Mouse (Mus musculus) adrenal gland, postnatal 0 days (tissue): ENCODE results near the gene Cd72. TPM values are rescaled to one million over a fixed set of nuclear protein-coding genes. Genes with fewer than 3 reads are reported as not detected.

Source experiments
- polyA plus RNA-seq: library from polyadenylated mRNA; unstranded; fragments of >200 nt; fragmentation: Nextera tagmentation; extraction: Ambion mirVana; gene quantifications from 2 replicates; pipeline ENCODE4 v1.2.1, GENCODE M21; 2015

Cd72 gene
- polyA plus RNA-seq, result 3.2 and 3.8 TPM in 2 replicates

DNA sequence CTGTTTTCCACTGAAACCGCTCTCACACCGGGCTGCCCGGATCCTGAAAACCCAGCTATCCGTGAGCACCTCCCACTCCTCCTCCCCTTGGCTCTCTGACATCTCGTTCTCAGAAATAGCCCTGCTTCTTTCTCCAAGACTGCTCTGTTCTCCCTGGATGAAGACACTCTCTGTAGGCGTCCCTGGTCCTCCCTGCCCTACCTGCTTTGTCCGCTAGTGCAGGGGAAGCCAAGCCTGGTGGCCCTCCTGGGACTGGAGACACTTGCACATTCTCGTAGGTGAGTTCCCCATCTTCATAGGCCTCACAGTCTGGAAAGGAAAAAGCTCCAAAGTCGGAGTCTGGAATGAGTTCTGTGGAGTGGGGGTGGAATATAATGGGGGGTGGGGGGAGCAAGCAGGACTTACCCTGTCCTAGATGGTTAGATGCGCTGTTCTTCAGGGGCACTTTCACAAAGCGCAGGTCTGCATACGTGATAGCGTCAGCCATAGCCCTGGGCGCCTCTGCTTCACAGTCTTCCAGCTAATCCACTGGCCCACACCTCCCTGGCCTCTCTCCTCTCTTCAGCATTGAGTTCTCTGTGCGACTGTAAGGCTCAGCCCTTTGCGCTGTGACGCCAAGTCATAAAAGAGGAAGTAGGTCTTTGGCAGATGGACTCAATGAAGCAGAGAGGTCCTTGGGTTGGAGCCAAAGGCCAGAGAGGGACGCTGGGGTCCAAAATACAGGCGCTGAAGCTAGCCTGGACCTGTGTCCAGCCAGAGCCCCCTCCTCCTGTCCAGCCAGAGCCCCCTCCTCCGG lies at the start of gene Cd72:
Gene Cd72 (minus strand): TSS at position 588 of the 796 bp plus-strand sequence.

DNA sequence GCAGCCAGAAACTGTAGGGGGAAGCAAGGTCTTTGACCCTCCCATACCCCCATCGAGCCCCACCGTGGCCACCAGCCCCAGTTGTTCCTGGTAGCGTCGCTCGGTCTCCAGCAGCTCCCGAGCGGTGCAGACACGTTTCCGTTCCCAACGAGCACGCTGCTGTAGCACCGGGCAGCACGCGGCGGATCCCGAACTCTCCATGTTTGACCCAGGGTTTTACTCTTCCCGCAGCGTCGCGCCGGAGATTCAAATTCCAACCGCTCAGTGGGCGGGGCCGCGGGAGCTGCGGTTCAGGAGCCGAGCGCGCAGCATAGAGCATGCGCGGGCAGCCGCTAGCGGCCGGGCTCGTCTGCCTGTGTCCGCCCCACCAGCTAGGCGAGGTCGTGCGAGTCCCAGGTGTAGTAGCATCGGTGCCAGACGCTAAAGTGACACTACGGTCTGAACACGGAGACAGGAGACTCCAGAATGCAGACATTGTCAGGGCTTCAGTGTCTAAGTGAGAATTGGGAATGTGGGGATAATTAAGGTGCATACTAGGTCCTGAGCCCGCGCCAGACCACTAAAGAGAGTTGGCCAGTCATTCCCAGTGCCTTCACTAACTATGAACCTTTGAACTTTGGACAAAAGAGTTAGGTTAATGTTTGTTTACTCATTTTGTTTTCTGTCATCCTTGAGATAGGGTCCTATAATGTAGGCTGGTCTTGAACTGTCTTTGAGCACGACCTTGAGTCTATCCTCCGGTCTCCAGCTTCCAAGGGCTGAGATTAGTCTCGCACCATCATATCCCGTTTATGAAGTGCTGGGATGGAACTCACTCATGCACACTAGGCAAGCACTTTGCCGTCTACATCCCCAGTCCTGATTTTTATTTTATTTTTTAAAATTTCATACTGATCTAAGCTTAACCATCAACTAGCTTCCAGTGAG lies 45.2 kb upstream of the Cd72 start, which contains the start of gene Arhgef39:
Gene Arhgef39 (minus strand): TSS at position 289 of the 927 bp plus-strand sequence.

DNA sequence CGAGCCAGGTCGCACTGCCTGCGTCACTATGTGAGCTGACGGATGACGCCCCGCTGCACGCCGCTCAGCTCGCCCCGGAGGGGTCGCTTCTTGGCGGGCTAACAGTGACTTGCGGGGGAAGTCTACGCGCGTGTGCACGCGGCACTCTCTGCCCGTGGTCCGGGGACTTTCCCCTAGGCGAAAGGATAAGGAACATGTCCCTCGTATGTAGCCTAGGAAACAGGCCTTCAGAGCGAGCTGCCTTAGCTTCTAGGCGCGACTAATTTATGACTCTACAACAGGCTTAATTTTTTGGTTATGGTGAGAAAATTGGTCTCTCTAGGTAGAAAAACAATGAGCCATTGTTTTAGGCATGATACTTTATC lies 38.4 kb upstream of the Cd72 start, which contains the start of gene Ccdc107:
Gene Ccdc107 (plus strand): TSS at position 80 of the 365 bp plus-strand sequence.

GRCm38 (mm10) chr4:43483535-43484091 lies 29.2 kb upstream of the Cd72 start, which contains the start of gene Sit1:
Gene Sit1 (minus strand): TSS chr4:43483734.

DNA sequence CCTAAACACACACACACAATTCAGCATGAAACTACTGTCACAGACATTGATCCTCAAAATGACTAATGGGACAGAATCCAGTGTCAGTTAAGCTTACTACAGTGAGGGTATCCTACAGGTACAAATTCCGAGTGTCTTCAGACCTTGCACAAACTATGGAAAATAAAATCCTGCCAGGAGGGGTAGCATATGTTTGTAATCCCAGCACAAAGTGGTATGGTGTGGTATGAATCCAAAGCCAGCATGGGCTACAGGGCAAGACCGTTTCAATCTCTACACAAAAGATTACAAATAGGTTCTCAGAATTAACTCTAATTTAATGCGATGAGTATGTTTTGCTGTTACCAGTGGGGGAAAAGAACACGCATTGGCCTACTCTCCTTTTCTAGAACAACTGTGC lies 12.8 kb downstream of the Cd72 start, which contains the start of gene Tesk1:
Gene Tesk1 (plus strand): TSS at position 301 of the 400 bp plus-strand sequence.

GRCm38 (mm10) chr4:43428946-43429345 lies 25.5 kb downstream of the Cd72 start, which contains the start of gene Fam166b:
Gene Fam166b (minus strand): TSS chr4:43429134.

Other genes starting within 250 kb of the Cd72 start
- gene Atp8b5, start 187.5 kb downstream of the Cd72 start, polyA plus RNA-seq, result 0.23 and 0.71 TPM in 2 replicates
- 14.3 and 18.3 TPM in 2 replicates for gene Rusc2, start 72.6 kb downstream of the Cd72 start, polyA plus RNA-seq
- gene Fam166b, start 25.5 kb downstream of the Cd72 start, polyA plus RNA-seq, result 0.11 and 0.55 TPM in 2 replicates
- 7.3 and 7.7 TPM in 2 replicates for gene Tesk1, start 12.7 kb downstream of the Cd72 start, polyA plus RNA-seq
- gene Sit1, start 29.1 kb upstream of the Cd72 start, polyA plus RNA-seq, result 0.41 TPM in 1 of 2 replicates, not detected in the other
- gene Ccdc107, start 38.3 kb upstream of the Cd72 start, polyA plus RNA-seq, result 127 and 185 TPM in 2 replicates
- 6.2 and 8.6 TPM in 2 replicates for gene Arhgef39, start 45.1 kb upstream of the Cd72 start, polyA plus RNA-seq
- 2.2 and 3.2 TPM in 2 replicates for gene Car9, start 52.3 kb upstream of the Cd72 start, polyA plus RNA-seq
- gene Tpm2, start 69.1 kb upstream of the Cd72 start, polyA plus RNA-seq, result 81.1 and 120 TPM in 2 replicates
- 167 and 207 TPM in 2 replicates for gene Creb3, start 107.7 kb upstream of the Cd72 start, polyA plus RNA-seq
- gene Tln1, start 108.1 kb upstream of the Cd72 start, polyA plus RNA-seq, result 67.9 and 68.8 TPM in 2 replicates
- gene Rgp1, start 124.1 kb upstream of the Cd72 start, polyA plus RNA-seq, result 12.4 and 20.5 TPM in 2 replicates
- gene Gba2, start 124.2 kb upstream of the Cd72 start, polyA plus RNA-seq, result 9.6 and 13.0 TPM in 2 replicates
- 1.9 and 2.8 TPM in 2 replicates for gene Msmp, start 129.9 kb upstream of the Cd72 start, polyA plus RNA-seq
- 11.2 and 13.3 TPM in 2 replicates for gene Npr2, start 177.3 kb upstream of the Cd72 start, polyA plus RNA-seq
- gene Spag8, start 199.0 kb upstream of the Cd72 start, polyA plus RNA-seq, result 0.72 and 0.92 TPM in 2 replicates
- gene Hint2, start 201.8 kb upstream of the Cd72 start, polyA plus RNA-seq, result 236 and 326 TPM in 2 replicates
- gene Tmem8b, start 214.3 kb upstream of the Cd72 start, polyA plus RNA-seq, result 3.6 and 4.9 TPM in 2 replicates
- 2.9 and 3.1 TPM in 2 replicates for gene Fam221b, start 214.5 kb upstream of the Cd72 start, polyA plus RNA-seq
- gene Olfr70, start 246.2 kb upstream of the Cd72 start, polyA plus RNA-seq, result not detected in 2 replicates